Mouse (Mus musculus) embryo, embryonic 11.5 days (tissue): ENCODE results near the gene F5.
A peak's percentile ranks its signal among the peaks of the same experiment; 100 is the strongest.
"Not testable (repeated sequence)": the region's sequence is repeated elsewhere in the genome, so short reads cannot be mapped to it uniquely, and the experiment has no call there.

Experiments used
- DNase-seq: peaks from one replicate; pipeline ENCODE4 v3.0.0-alpha.2; 2012; ENCODE audit warnings: low read depth, low spot score

The F5 gene

DNA sequence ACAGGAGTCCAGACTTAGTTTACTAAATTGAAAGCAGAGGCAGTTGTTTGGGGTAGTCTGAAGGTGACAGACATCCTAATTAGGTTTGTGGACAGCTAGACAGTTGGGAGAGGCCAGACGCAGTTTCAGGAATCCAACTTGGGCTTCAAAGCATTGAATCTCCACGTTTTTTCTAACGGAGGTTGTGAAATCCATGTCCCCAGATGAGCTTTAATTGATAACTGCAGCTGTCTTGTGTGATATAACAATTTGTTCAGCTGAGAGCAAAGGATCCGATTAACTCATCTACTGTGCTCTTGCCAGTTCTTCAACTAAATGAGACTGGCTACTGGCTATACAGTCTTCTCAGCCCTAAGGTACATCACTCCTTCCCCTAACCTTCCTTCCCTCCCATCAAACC is 6.9 kb downstream of the F5 start:
- DNase-seq, result no peak

DNA sequence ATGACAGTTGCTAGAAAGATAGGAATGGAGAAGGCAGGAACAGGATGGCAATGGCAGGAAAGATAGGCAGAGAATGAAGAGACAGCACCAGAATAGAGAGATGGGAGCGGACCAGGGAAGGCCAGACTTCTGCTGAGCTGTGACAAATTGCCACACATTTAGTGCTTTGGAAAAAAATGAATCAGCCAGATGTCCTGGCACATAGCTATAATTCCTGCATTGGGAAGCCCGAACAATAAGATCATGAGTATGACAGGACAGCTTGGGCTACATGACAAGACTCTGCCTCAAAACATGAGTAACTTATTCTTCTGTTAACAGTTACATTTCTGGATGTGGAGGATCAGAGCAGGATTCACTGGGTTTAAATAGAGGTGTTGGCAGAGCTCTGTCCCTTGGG is 8.1 kb downstream of the F5 start:
- DNase-seq, result no peak

DNA sequence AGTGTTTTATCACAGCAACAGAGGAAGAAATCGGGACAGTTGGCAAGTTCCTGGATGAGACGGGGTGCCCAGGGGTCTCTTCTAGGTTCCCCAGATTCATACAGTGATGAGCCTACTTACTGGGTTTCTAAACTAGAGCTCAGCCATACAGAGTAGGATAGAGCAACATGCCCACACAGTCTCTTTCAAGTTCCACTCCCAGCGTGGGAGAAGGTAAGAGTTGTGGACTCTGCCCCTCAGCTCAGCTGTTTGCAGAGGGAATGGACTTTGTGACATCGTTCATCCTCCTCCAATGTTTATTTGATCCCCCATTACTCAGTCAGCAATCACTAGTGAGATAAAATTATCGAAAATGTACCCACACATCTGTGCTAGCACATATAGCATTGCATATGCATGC is 11.1 kb downstream of the F5 start:
- no peak for DNase-seq

DNA sequence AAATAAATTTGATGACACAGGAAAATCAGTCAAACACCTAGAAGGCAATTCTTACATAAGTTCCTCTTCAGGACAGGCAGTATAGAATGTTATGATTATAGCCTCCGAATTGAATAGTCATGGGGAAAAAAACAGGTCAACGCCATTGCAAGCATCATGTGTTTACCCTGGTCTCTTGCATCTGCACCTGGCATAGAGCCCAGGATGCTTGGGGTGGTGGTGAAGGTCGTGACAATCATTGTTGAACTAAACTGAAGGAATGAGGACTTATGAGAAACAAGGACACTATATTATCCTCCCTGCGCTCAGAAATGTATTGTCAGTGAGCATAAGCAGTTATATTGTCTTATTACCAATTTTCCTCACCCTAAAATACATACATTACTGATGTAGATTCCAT is 17.2 kb downstream of the F5 start:
- no peak for DNase-seq

DNA sequence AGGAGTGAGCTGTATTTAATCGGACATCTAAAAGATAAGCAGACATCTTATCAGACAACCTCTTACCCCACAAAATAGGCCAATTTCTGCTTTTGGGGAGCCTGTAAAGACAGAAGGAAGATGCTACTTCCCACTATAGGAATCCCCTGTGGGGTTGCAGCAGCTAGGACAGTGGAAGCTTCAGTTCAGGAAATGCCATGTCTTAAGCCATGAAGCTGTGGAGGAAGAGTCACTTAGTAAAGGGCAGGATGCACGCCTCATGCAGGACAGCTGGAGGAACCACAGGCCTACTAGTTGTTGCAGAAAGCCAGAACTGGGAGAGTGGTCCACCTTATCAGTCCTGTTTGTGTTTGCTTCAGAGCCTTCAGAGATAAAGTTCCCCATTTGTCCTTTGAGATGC is 18.8 kb downstream of the F5 start:
- DNase-seq, result no peak

DNA sequence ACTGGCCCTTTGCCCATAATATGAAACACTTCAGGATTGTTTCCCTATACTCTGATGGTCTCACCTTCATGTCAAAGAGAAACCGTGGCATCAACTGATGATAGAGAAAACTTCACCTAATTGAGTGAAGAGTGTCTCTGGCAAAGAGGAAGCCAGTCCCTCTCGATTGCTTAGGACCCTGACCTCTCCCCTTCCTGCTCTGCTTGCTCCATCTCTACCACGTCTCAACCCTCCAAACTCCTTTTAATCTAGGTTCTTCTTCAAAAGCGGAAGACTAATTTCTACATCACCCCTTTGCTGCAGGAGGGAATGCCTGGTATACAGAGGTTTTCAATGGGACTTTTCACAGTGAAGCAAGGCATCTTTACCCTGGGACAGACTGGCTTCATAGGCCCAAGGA is 21.5 kb downstream of the F5 start:
- DNase-seq, result no peak

DNA sequence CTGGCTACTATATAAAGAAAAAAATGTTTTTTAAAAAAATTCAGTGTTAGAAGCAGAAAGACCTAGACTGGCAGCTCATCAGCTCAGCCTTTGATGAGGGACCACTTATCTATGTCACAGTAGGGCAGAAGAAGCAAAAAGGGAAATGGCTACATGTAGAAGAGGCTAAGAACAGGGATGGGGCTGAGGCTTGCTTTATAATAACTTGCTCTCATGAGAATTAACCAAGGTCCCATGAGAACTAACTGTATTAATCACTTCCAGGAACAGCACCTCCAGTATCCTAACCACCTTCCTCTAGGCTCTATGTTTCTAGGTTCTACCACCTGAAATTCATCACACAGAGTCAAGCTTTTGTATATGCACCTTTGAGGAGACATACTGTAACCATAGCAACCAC is 25.2 kb downstream of the F5 start:
- DNase-seq, result no peak

DNA sequence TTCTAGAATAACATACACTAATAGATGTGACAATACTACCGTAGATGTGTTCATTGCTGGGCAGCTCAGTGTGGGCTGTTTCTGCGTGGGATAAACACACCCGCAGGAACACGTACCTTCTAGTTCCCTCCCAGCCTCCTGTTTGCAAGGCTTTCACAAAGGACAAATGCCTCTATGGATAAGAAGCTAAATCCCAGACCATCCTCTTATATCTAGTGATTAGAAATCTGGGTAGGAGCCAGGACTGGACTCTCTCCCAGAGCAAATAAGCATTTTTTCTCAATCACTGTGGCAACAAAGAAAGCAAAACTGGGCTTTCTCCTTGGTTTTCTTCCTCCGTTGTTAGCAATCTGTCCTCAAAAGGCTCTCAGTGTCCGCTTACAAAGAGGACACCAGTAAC is 26.8 kb downstream of the F5 start:
- no peak for DNase-seq

DNA sequence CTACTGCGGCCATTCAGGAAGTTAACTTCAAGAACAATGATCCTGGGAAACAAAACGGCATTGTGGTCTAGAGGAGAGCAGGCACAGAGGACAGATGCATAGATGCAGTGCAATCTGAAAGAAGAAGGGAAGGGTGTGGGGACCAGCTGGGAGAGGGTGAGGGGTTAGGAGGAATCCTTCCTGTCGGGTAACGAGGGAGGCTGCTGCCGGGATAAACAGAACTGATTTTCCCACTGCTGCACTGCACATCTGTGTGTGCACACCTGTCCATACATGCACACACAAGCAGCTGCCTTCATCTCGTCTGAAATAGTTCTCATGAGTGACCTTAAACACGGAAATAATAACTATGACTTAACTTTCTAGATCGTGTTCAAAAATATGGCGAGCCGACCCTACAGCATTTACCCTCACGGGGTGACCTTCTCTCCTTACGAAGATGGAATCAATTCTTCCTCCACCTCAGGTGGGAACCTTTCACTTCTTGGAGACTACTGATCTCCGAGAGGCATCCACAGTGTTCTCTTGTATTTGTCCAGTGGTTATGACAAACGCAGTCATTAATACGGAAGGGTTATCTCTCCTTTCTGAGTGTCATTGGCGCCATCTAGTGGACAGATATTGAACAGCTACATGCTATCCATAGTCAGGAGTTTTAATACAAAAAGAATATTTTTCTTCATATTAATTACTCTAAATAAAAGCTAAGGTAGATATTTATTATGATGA is 32.7 kb downstream of the F5 start:
- peak; percentile 45 for DNase-seq

DNA sequence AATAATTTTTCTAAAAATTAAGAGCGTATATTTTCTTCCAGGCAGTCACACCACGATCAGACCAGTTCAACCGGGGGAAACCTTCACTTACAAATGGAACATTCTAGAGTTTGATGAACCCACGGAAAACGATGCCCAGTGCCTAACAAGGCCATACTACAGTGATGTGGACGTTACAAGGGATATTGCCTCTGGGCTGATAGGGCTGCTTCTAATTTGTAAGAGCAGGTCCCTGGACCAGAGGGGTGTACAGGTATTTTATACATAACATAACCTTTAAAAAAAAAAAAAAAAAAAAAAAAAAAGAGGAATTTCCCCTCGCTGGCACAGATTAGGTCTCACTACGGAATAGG is 33.2 kb downstream of the F5 start:
- DNase-seq, result no peak

DNA sequence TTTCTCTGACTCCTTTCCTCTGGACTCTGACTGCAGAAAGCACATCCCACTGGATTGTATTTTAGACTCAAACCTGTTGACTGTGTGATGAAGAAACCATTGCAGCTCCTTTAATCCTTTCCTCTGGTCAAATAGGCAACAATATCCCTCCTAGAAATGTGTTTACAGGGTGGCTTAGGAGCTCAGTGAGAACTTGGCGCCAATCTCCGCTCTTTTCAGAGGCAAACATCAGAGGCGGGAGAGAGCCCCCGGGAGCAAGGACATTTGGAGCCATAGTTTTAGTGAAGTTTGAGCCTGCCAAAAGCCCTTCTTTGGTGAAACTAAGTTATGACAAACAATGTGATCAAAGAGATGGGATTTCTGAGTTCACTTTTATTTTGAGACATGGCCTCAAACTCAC is 33.7 kb downstream of the F5 start:
- DNase-seq, result no peak

DNA sequence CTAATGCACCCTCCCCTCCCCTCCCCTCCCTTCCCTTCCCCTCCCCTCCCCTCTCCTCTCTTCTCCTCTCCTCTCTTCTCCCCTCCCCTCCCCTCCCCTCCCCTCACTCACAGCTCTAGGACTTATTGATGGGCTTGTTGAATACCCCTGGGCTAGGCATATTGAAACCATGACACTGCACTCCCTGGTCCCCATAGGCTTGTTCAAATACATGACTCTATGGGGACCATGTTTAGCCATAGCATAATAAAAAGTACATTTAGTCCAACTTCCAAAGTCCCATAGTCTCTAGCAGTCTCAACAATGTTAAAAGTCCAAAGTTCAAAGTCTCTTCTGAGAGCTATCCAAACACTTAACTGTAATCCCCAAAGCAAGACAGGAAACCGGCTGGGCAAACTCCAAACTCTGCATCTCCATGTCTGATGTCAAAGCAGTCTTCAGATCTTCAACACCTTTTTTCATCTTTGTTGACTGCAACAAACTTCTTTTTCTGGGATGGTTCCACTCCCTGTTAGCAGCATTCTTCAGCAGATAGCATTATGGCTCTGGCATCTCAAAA is 35.4 kb downstream of the F5 start:
- no peak for DNase-seq

DNA sequence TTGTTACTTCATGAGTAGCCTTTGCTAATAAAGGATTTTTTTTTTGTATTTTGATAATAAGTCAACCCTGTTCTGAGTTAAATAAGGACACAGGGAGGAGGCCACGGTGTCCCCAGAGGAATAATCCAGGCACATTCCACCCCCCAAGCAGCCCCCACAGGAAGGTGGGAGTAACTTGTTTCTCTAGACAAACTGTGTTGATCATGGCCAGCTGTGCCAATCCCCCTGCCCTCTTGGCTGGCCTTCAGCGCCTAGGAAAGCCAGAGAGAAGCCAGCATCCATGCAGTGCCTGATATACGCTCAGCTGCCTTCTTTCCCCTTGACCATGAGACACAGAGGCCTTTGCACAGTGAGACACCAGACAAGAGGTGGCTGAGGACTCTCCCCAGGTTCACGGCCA is 47.9 kb downstream of the F5 start:
- no peak for DNase-seq

DNA sequence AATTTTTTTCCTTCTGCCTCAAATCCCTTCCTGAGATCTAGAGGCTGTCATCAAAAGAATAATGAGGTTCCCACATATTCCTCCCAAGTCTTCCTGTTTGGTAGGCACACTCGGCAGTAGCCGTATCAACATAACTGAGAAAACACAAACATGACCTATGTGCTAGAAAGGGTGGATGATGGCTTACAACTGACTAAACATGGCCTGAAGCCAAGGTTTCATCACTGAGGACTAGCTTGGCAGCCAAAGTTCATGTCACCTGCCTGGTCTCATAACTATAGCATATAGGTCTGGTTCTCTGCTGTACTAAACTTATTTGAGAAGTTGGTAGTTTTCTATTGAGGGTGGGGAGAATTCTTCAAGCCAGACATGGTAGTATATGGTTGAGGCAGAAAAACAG is 56.8 kb downstream of the F5 start:
- DNase-seq, result no peak

DNA sequence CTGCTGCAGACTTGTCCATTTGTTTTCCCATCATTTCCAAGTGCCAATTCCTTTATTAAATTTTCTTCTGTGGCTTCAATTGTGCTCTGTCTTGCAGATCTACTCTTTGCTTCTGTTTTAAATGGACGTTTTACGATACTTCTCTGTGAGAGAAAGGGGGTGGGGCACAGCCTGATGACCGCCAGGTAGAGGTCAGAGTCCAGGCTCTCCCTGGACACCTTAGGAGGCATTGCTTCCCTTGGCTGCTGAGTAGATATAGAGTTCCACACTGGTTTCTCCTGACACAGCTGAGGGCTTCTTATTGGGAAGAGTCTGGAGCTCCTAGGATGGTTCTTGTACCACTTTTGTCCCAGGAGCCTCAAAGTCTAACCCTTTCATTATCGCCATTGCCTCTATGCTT is 59.3 kb downstream of the F5 start:
- DNase-seq, result no peak

DNA sequence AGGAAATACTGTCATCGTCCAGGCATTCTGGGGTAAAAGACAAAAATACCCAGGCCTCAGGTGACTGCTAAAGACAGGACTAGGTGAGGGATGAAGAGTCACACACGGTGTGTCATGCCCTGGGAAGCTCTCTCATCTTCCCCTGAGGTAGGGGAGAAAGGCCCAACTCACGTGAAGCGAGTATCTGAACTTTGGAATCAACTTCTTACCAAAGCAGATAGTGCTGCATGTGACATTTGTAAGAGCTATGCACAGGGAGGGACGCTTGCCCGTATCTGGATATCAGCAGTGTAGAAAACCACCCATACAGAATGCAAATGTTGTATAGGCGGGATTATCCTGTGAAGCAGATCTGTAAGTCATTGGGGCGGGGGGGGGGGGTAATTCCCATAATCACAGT is 61.0 kb downstream of the F5 start:
- no peak for DNase-seq

DNA sequence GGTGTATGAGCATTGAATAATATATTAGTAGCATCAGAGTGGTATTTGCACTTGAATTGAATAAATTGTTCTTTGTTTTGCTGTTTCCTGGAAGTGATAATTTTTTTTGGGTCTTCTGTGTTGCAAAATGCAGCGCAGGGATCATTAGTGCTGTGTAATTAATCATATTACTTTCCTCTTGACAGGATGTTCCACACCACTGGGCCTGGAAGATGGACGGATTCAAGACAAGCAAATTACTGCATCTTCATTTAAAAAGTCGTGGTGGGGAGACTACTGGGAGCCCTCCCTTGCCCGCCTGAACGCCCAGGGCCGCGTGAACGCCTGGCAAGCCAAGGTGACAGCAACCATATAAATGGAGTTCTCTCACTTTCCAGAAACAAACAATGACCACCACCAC is 62.6 kb downstream of the F5 start:
- DNase-seq, result no peak

DNA sequence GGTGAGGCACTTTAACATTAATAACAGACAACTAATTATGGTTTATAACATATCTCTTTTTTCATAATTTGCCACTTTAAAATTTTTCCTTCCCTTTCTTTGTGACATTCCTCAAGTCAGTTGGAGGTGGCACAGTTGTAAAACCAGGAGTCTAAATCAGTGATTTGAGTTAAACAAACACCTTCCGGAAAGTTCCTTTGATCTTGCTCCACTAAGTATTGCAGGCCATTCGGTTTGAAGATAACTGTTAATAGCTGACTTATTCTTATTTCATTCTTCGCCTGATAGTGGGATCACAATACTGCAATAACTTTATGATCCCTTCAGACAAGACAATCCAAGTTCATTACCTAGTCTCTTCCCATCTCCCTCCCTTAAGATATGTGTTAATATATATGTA is 63.5 kb downstream of the F5 start:
- no peak for DNase-seq

DNA sequence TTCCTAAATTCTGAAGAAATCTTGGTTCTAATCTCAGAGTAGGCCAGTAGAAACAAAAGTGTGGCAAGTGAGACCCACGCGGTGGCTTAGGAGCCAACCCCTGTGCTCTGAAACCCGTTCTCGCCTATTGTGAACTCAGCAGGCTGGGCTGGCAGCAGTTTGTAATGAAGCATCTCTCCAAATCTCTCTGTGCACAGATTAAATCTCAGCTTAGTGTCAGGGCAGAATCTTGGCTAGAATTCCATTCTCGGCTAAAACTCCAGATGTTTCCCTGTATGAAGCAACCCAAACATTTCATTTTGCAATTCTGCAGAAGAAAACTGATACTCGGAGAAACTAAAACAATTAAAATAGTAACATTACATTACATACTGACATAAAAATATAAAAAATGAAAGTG is 63.9 kb downstream of the F5 start:
- no peak for DNase-seq

DNA sequence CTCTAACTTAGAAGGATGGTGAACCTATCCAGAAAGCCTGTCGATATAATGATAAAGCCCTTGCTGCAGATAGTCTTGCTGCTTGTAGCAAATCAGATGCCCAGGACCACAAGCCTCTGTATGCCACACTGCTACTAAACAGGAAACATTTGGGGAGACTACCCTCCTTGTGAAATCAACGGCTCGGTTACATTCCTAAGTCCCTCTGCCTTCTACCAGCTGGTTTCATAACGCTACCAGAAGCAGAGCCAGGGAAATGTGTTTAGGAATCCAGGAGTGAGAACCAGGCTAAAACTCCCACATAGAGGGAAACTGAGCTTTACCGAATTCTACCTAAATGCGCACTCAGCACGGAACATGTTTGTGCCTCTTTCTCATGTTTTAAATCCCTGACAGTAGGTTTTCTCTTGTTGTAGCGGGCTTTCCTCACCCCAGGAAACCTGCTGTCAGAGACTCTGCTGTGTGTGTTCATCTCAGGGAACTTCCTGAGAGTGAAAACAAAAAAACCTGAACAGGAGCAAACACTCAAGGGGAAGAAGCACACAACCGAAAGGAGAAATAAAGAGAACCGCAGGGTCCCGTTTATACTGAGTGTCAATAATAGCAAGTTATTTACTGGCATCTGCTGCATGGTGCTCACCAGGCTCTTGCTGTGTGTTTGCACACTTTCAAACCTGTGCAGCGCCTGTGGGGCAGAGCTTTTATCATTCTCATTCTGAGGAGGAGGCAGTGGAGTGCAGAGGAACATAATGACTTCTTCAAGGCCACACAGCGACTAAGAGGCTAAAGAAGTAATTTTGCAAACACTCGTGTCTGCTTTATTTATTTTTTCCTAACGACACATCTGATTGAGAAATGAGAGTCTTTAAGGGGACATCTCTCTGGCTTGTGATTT is 66.4 kb downstream of the F5 start:
- no peak for DNase-seq

DNA sequence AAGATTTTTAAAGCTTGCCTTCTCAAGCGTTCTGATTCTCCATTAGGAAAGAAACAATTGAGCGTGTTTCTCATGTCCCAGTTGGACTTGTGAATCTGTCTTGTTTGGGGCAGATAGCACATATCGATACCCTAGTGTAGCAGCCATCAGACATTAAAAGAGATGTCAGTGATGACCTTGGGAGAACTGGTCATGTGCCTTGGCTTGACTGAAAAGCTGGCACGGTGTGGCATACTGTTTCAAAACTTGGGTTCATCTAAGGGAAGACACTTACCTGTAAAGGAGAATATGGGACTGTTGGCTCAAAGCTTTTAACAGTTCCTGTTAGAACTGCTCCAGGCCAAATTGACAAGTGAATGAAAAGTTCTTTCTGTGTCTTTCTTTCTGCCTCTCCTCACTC is 68.6 kb downstream of the F5 start:
- DNase-seq, result no peak

DNA sequence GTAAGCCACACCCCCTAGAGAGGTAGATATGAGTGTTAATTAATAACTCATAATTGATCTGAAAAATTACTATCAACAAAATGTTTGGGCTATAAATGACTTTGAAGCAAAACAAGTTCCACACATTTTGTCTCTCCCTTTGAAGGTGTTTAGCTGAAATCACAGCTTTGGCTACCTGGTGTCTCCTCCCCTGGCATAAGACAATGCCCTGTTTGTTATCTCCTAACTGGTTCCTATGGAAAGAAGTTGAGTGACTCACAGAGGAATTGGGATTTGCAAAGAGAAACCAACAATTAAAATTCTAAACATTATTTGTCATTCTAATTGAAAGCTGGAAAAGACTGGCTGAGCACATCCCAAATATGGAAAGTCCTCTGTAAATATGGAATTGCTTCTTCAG is 71.5 kb downstream of the F5 start:
- no peak for DNase-seq

DNA sequence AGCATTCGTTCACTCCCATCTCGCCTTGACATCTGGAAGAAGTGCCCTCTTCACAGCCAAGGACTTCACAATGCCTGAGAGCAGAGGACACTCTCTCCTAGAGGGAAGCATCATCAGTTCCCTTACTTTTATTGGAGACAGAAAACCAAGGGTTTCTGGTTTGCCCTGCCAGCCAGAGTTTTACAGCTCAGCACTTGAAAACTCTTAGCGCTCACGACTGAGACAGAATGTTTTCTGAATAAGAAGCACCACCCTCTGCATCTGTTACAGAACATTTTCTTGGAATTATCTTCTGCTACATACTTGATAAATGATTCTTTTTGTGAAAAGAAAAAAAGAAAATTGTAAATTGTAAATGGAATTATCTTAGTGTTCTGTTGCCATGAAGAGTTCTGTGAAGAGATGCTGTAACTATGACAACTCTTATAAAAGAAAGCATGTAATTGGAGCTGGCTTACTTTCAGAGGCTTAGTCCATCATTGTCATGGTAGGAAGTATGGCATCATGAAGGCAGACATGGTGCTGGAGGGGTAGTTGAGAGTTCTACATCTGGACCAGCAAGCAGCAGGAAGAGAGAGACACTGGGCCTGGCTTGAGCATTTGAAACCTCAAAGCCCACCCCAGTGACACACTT is 80.4 kb downstream of the F5 start:
- not testable (repeated sequence) for DNase-seq
